Mouse (Mus musculus) CD8-positive naive resting alpha-beta T cell, adult 2 months (primary cell): ENCODE measurements around the gene Gna15.

Experiments used
- DNase-seq, 2 experiments: peaks; one replicate each; pipeline ENCODE4 v3.0.0; 2022; ENCODE audit warnings: low read depth in 2 of 2, low spot score in 2 of 2

Gna15 gene

DNA sequence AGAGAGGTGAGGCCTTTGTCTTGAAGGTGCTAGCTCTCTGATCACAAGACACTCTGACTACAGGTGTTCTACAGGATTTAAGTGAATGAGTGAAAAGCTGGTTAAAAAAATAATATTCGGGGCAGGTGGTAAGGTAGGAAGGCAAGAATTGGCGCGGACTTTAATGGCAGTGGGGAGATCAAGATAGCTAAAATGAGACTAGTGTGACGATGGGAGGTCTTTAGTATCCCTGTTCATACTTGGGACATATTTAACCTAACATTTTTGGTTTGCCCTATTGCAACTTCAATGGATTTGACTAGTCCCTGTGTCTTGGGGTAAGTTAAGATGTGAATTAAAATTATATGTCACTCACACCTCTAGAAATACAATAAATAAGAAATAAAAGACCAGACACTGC is 27.1 kb downstream of the Gna15 start:
- no peak for DNase-seq

DNA sequence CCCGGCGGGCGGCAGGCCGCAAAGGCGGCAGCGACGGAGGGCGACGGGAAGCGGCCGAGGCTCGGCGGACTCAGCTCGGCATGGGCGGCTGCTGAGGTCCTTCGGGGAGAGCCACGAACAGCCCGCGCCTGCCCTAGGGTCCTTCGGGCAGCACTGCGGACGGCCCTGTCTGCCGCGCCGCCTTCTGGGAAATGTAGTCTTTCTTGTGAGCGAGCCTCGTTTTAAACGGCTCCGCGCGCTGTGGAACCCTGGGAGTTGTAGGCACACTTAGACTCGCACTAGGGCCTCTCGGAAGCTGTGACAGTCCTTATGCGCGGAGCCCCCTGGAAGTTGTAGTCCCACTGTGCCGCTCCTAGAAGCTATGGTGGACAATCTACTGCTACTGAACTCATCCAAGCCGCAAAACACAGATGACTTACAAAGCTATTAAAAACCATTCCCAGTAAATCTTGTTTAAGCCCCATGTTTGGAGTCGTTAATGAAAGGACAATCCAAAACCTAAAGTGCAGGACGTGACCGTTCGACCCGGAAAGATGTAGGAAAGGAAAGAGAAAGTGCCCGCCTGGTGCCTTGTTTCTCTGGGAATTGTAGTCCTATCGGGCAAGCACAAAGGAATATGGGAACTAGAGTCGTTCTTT is 27.6 kb downstream of the Gna15 start, which contains the start of gene Ncln:
Ncln (minus strand) TSS at position 129 of the 638 bp plus-strand sequence.
- DNase-seq, result peak; percentile 96 to 97

DNA sequence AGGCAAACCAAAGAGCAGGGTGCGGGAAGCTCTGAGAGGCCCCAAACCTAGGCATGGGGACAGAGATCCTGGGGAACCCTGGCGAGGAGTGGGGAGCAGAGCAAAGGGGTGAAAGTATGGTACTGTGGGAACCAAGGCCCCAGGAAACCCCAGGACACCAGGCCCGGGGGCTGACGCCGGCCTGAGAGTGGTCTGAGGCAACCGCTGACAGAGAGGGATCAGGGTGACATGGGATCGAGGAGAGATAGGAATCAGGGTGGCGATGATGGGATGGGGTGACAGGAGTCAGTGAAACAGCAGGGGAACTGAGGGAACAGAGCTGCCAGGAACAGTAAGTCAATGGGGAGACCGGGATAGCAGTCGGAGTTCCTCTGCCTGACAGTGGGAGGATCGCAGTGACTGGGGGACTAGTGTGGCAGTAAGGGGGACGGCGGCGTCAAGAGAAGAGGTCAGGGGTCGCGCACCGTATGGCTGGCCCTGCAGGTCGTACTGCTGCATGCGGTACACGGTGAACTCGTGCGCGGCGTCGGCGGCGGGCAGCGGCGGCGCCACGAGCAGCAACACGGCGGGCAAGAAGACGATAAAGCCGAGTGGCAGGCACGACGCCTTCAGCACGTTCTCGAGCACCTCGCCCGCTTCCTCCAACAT is 28.3 kb downstream of the Gna15 start:
- DNase-seq, result no peak

DNA sequence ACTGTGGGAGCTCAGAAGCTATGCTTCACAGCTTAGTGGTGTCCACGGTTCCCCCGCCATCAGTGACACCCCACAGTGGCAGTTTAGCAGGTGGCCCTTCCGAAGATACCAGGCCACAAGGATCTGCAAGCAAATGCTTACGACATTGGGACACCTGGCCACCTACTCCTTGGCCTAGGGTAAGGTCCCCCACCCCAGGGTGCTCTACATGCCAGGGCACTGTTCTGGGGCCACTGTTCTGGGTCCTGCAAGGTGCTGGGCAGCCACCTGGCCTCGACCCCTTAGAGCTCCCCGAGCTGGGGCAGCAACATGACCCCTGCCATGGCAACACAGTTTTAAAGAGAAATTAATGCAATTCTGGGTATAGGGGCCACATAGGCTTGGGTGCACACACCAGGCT is 28.9 kb downstream of the Gna15 start:
- DNase-seq, result no peak

DNA sequence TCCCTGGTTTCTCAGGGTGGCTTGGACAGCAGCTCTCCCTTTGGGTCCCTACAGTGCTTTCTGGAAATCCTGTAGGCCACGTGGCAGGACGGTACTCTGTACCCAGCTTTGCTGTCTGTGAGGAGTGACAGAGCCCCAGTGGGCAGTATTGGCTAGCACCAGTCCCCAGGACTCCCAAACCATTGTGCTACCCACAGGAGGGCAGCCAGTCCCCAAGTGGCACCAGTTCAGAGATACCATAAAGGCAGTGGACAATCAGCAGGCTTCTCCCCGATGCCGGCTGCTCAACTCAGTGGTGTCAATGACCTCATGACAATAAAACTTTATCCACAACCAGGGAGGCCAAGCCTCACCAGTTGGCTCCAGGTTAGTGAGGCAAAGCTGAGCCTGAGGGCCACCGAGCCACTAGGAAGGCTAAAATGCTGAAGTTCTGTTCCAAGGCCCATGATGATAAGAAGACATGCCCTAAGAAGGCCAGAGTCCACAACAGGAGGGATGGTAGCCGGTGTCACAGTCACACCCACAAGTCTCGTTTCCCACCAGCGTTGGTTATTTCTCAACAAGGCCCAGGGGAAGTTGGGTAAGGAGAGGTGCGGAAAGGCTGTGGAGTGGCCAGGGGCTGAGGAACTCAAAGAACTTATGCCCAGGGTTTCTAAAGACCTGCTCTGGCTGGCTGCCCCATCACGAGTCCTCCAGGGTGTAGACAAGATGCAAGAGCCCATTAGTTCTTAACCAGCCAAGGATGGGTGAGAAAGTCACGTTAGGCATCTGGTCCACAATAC is 29.6 kb downstream of the Gna15 start:
- no peak for DNase-seq

DNA sequence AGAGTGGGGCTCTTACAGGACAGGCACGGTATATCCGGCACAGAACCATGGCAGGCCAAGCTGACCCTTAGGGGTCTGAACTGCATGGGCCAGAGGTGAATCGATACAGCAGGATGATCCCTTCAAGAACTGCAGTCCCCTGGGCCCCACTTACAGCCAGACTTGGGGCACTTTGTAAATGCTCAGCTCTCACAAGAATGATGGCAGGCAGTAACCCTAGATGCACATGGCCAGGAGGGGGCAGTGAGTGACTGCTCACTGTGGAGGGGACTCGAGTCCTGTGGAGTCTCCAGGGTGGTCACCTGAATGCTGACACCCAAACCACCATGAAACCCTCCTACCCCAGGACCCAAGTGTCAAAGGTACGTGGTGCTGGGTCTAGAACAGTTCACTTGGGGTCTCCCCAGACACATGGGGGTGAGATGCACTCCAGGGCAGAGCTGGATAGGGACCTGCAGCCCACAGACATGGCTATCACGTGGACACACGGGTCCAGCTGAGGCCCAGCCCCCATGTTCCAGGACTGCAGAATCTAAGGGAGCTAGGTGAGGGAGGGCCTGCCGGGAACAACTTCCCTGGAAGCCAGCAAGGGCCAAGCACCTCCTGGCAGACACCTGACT is 30.3 kb downstream of the Gna15 start:
- peak in 1 of 2 experiments; percentile 35 for DNase-seq

DNA sequence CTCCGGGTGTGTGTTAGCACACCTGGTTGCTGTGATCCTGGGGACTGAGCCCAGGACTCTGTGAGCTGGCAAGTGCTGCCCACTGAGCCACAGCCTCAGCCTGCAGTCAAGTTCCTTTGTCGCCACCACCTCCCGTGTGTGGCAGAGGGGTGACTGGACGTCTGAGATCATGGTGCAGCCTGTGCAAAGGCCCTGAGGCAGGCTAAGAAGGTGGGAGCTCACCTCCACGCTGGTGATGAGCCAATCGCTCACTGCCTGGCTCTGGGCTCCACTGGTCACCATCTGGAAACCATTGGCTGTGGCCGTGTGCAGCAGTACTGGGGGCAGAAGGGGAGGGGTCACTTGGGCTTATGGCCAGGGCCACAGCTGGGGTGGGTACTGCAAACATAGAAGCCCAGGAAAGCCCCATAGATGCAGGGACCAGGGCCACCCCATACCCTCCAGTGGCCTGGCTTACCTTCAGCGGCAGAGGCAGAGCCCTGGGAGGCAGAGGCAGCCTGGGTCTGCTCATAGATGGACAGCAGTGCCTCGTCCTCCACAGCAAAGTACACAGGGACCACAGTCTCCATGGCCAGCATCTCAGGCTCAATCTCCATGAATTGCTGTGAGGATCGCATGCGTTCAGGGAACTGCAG is 31.3 kb downstream of the Gna15 start:
- no peak for DNase-seq

DNA sequence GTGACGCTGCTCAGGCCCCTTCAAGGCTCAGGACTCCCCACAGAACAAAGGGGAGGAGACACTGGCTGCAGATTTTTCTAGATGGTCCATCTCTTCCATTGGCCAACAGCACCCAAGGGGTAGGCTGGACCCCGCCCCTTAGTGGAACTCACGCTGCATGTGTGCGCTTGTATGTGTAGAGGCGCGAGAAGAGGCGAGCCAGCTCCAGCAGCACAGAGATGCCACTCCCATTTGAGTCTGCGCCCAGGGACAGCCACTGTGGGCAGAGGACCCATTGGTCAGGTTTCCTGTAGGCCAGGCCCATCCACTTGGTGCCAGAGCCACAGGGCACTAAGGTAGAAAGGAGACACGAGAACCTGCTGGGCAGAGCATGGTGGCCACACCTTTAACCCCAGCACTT is 33.0 kb downstream of the Gna15 start:
- no peak for DNase-seq

DNA sequence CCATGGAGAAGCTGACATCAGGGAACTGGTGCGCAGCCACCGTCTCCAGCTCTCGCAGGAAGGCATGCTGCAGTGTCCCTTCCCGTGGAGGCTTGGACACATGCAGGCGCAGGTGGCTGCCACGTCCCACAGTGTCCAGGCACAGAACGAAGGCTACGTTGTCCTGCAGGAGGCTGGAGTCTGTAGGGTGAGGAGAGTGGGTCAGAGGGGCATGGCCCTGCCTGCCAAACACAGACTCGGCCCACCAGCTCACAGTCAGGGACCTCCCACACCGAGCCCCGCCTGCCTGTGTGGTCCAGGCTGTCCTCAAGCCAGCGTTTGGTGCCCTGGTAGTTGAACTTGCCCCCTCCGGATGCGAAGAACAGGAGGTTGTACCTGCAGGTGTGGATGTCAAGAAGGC is 34.1 kb downstream of the Gna15 start:
- no peak for DNase-seq

DNA sequence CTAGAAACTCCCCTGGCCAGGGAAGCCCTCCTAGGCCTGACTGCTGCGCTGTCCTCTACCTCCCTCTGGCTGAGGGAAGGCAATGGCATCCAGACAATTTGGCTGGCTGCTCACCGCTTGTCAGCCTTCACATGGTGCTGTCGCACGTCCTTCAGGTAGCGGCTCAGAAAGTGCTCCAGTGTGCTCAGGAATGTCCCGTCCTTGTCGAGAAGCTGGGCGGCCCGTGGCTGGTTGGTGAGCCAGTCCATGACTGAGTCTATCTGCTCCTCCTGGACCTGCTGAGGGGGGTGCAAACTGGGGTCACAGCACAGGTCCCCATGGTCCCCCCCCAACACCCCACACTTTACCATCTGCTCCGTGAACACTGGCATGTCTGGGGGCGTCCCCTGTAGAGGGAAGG is 35.9 kb downstream of the Gna15 start:
- no peak for DNase-seq

DNA sequence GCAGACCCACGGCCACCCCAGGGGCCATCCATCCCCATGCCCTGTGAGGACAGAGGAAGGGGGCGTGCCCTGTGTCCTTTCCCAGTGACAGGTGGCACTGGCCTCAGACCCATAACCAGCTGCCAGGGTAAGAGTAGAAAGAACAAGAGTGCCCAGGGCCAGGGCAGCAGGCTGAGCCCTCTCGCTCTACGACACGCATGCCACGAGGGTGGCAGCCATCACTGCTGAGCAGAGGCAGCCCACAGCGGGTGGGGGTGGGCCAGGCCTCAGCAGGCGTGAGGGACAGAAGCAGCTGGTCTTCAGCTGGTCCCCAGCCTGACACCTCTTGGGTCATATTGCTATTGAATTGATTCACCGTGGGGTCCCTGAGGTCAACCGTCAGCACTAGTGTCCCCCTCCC is 37.5 kb downstream of the Gna15 start:
- no peak for DNase-seq

DNA sequence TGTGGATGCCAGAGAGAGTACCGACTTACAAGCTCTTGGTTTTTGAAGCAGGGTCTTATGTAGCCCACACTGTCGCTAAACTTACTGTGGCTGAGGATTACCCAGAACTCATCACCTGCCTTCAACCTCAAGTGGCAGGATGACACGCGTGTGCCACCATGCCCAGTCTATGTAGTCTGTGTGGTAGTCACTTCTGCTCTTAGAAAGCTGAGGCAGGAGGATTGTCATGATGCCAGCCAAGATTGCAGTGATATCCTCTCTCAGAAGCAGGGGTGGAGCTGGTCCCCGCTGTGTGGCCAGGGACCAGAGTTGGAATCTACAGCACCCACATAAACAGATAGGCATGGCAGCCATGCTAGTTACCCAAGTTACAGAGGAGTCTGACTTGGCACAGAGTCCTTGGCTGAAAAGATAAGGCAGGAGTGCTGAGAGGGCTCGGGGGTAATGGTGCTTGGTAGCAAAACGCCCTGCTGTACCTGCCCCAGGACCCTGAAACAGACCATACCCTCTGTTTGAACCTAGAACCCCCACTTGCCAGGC is 38.5 kb downstream of the Gna15 start:
- DNase-seq, result no peak

DNA sequence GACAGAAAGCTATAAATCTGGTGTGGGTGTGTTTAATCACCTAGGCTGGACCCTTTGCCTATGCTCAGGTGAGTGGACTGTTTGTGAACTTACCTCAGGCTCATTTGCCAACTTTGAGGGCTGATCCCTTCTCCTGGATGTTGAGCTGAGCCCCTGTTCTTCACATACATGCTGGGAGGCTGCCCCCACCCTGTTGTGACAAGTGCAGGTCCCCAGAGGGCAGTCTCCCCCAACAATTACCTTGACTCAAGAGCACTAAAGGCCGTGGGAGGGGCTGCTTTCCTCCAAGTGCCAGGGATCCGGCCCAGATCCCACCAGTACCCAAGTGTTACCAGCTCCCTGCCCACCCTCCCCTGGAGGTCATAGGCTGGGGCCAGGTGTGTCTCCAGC is 39.0 kb downstream of the Gna15 start:
- DNase-seq, result peak in 1 of 2 experiments; percentile 47

DNA sequence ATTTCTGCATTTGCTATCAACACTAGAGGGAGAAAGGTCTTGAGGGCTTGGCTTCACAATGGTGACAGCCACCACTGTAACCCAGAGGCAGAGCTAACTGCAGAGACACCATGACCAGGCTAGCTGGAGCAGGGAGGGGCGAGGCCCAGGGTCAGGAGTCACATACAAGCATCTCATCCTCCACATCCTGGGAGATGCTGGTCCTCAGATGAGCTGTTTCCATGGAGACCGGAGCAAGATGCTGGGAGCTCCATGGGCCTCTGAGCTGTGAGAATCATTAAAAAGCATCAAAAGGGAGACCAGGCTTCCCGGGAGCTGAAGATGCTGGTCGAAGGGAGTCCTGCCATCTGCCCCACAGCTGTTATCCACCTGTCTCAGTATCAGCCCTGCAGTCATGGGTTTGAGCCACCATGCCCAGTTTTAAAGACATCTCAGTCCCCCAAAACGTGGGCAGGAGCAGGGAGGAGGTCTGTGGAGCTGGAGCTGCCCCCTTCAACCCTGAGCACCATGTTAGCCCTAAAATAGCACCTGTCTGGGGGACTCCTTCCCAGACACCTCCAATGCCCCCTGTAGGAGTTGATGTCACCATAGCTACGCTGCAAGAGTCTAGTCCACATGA is 39.5 kb downstream of the Gna15 start:
- no peak for DNase-seq

DNA sequence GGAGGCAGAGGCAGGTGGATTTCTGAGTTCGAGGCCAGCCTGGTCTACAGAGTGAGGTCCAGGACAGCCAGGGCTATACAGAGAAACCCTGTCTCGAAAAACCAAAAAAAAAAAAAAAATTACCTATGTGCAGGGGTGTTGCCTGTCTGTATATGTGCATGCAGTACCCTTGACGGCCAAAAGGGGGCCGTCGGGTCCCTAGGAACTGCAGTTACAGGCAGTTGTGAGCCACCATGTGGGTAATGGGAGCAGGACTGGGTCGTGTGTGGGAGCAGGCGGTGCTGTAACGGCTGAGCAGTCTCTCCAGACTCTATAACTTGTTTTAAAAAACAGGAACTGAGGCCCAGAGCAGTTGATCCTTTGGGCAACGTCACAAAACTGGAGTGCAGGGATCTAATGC is 40.0 kb downstream of the Gna15 start:
- DNase-seq, result peak in 1 of 2 experiments; percentile 46

DNA sequence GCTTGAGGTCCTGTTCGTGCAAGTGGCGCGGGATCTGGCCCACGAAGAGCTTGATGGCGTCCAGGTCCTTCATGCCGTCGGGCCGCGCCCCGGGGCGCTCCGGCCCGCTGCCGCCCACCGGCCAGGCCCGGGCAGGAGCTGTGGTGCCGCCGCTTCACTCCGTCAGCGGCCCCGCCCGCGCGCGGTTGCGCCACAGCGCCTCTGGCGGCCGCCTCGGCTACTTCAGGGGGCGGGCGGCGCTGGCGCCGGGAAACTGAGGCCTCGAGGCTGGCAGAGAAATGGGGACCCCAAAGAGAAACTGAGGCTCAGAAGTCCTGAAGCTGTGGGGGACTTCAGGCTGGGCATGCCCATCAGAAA is 41.5 kb downstream of the Gna15 start, which contains the start of gene Celf5:
Celf5 (minus strand) TSS at position 177 of the 357 bp plus-strand sequence.
- DNase-seq, result peak in 1 of 2 experiments; percentile 56

DNA sequence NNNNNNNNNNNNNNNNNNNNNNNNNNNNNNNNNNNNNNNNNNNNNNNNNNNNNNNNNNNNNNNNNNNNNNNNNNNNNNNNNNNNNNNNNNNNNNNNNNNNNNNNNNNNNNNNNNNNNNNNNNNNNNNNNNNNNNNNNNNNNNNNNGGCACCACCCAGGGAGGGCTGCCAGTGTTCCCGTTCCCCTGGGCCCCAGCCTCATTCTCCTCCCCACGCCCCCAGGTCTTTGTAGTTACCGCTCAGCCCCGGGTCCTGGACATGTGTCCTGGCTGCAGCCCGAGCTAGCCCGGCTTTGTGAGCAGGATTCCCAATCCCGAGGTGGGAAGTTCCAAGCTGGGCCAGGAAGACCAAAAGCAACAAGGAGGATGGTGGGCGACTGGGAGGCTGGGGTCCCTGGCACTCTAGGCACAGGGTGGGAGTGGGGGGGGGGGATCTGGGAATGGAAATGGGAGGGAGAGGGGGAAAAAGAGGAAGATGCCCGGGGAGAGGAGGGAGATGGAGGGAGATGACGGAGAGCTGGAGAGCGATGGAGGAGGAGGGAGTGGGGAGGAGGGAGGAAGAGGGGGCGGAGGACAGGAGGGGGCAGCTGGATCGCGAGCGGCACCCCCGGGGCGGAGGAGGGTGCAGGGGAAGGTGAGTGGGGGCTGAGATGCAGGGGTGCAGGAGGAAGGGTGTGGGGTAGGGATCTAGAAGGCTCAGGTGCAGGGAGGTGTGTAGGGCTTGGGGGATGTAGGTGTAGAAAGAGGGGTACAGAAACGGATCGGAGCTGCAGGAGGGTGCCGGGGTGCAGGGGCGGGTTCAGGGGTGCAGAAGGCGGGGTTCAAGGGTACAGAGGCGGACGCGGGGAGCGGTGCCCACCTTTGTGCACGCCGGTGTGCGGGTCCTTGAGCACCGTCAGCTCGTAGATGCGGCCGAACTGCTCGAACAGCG is 42.2 kb downstream of the Gna15 start:
- no peak for DNase-seq

DNA sequence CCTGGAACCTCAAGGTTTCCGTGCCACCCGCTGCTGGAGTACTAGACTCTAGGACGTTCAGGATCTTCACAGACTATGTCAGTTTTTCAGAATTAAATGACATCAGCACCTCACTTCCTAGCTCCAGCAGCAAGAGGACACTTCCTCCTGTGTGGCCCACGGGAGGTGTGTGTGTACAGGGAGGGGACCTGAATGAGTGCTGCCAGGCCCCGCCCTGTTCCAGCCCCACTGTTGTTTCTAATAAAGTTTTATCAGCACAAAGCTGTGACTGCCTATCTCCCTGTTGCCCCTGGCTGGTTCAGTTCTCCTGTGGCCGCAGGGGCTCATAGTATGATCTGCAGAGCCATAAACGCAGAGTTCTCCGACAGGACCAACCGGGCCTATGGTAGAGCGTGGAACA is 49.6 kb downstream of the Gna15 start:
- no peak for DNase-seq

DNA sequence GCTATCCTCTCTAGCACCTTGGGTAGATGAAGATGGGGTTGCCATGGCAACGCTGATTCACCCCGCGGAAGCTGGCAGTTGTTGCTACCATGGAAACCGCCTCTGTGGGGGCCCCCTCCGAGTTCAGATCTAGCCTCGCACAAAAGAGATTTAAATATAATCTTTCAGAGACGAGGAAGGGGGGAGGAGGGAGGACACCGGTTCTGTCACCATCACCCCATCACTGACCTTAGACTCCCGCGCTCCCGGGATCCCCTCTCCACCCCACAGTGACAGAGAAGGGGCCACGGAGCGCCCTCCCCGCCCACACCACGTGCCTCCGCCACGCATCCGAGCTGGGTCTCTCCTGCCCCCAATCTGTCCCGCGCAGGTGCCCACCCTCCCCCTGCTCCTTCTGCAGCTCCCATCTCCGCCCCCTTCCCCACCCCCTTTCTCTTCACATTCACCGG is 51.0 kb downstream of the Gna15 start:
- peak; percentile 45 to 52 for DNase-seq
